Mouse (Mus musculus) megakaryocyte-erythroid progenitor cell, adult 5-6 weeks (primary cell): ENCODE measurements around the gene Gna11. TPM values are rescaled to one million over a fixed set of nuclear protein-coding genes. Genes with fewer than 3 reads are reported as not detected.

Experiments used
- ATAC-seq: replicated peaks from 2 replicates; pipeline ENCODE4 v1.8.0; 2016; ENCODE audit warnings: mild to moderate bottlenecking, inconsistent platforms; ENCODE audit not compliant: severe bottlenecking, poor library complexity, low FRiP score, low TSS enrichment
- total RNA-seq, 2 experiments: library from RNA; stranded (forward) in 1 of 2; stranded (reverse) in 1 of 2; fragments of 200-1000, 215-1000 nt in 1 of 2; fragments of >200 nt in 1 of 2; fragmentation: Nextera tagmentation in 1 of 2; gene quantifications; 2 replicates each; pipeline ENCODE4 v1.2.3; 2014 to 2017

Gna11 gene
- total RNA-seq, 2 experiments from 2014 or later, result 22.4 to 57.4 TPM

DNA sequence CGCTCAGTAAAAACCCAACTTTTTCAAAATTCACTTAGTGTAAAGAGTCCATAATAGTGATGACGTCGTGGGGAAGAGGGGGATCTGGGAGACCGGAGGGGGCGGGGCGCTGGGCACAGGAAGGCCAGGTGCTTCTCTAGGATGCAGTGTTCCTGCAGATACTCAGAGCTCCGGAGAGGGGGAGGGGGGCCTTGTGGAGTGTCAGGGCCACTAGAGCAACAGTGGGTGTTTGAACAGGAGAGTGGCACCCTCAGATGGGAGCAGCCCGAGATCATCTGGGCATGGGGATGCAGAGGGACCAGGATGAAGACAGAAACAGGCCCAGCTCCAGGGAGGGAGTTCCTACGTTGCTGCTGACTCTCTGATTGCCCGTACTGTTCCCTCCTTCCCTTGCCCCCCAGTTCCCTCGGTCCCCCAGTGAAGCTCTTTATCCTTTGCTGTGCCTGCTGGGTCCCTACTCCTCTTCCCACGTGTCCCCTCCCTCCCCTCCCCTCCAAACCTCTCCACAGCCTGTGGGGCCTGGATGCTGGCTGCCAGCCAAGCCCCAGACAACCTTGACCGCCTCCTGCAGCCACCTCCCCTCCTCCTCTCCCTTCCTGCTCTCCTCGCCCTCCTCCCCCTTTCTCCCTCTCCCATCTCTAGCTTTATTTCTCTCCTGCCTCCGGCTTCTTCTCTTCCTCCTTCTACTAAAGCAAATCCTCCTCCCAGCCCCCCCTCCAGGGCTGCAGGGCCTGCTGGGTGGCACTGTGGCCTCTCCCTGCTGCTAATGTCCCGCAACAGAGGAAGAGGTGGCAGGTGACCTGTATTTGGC, 23.6 kb upstream of the Gna11 start:
- no peak for ATAC-seq

DNA sequence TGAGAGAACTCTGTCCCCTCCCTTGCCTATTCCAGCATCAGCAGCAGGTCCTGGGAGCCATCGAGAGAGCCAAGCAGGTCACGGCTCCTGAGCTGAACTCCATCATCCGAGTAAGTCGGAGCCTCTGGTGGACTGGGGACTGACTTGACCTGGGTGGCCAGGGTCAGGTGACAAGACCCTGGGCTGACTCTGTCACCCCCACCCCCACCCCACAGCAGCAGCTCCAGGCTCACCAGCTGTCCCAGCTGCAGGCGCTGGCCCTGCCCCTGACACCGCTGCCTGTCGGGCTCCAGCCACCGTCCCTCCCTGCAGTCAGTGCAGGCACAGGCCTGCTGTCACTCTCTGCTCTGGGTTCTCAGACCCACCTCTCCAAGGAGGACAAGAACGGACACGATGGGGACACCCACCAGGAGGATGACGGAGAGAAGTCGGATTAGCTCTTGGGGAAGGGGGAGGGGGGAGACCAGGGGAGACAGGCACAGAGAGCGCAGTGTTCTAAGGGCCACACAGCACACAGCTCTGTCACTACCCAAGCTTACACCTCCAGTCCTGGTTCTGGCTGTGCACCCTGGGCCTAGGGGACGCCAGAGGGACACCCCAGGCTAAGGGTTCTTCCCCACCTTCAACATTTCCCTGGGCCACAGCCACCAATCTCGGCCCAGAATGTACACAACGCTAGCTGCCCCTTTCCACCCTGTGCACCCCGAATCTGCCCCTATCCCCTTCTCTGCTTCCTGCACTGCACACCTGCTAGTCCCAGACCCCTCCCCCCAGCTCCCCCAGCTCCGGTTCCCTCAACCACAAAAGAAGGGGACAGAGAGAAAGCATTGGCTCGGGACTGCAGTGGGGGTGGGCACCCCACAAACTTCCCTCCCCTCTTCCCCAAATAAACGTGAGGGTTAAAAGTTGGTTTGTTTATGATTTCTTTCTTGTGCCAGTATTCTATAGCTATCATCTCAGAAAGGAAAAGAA, 20.6 kb upstream of the Gna11 start:
- ATAC-seq, result no peak

DNA sequence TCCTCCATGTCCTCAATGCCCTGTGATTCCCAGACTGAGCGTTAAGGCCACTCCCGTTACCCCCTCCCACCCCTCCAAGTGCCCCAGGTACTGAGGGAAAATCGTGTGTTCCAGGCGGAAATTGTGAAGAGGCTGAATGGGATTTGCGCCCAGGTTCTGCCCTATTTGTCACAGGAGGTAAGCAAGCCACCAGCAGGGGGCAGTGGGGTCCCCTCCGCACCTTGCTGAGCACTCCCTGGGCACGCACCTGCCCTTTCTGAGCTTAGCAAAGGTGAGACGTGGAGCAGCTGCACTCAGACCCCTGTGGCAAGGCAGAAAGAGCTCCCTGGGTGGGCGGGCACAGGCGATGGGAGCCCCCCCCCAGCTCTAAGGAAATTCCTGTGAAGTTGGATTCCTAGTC, 19.7 kb upstream of the Gna11 start:
- ATAC-seq, result no peak

DNA sequence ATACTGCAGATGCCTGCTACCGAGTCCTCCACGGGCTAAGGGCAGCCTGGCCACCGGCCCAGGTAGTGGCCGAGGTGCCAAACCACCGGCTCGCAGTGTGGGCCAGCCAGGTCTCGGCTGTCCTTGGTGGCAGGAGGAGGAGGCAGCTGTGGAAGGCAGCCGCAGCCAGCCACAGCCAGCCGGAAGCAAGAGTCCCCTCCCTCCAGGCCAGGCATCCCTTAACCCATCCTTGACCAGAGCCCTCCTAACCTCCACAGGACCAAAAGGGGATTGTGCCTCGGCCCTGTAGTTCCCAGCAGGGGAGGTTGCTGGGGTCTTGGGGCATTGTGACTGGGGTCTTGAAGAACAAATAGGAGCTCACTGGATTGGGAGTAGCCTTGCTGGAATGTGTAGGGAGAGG, 19.2 kb upstream of the Gna11 start:
- no peak for ATAC-seq

DNA sequence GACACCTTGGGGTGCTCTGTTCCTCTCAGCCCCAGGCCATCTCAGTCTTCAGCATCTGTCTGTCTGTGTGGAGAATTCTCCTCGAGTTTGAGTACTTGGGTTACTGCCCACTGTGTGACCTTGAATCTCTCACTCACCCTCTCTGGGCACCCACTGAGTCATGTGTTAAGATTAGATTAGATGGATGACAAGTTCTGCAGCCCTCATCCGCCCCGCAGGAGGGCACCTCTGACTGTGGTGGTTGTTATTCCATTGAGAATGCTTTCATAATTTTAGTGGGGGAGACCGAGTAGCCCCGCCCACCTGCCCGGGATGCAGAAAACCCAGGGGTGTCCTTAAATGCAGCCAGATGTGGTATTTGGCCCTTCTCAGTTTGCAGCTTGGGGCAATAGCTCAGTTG, 18.5 kb upstream of the Gna11 start:
- ATAC-seq, result no peak

DNA sequence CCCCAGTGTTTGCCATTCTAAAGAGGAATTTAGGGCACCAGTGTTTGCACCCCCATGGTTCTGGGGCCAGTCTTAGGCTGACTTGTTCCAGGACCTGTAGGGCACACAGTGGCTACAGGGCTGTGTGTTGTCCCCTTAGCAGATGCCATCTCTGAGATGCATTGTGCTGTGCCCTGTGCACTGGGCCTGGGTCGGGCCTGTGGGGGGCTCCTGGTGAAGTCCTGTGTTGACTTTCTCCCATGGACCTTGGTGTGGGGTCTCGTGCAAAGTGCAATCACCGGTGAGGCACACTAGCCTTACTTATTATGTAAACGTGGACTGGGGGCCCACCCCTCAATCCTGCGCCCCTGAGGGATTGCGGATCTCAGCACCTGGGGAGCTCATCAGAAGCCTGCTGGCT, 17.4 kb upstream of the Gna11 start:
- no peak for ATAC-seq

DNA sequence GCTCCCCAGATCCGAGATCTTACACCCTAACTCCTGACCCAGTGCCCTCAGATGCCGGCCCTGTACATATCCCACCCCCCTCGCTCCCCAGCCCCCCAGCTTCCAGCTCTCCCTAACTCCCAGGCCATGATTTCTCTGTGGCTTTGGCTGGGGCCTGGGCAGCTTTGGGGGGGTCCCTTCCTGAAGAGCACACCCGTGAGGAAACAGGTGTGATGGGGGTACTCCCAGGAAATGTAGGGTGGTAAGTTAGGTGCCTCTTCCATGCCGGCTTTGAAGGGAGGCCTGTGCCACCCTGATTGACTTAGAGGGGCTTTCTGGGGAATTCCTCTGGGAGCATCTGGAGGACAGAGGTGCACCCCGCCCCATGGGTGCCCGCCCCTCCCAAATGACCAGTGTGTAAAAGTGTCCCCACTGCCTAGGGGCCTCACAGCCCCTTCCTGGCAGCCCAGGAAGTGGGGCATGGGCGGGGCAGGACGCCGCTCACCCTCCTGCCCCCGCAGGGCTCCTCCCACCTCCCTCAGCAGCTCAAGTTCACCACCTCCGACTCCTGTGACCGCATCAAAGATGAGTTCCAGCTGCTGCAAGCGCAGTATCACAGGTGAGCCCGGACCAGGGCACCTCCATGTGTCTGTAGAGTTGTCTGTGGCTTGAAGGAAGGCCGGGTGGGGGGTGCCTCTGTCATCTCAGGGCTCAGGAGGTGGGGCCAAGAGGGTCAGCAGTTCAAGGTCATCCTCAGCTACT, 15.9 kb upstream of the Gna11 start:
- ATAC-seq, result peak; percentile 45

DNA sequence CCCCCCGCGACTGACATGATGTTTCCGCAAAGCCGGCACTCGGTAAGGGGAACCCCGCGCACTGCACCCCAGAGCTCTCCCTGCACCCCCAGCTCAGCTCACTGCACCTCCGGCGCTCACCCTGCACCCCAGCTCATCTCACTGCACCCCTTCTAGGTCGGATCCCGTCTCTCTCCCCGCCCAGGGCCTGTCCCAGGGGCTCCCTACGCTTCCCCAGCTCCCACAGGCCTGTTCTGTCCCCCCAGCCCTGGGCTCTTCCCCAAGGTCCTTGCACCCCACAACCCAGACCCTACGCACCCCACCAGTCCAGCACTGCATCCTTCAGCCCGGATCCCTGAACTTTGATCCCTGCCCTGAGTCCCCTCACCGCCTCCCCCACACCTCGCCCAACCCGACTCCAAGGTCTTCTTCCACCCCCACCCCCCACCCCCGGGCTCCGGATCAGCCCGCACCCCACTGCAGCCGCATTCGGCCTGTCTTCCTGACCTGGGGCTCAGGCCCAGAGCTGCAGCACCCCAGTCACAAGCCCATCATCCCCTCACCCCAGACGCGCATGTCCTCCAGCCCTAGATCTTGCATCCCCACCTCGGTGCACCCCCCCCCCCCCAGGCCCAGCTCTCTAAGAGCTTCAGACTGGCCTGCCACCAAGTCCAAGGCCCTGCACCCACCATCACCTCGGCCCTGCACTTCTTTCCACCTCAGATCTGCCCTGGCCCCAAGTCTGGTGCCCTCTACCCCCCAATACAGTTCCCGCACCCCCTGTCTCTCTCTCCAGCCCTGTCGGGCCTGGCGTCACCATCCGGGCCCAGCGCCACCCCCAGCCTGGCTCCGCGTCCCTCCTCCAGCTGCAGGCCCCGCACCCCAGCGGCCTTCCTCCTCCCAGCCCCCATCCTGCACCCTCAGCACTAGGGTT, 14.9 kb upstream of the Gna11 start:
- ATAC-seq, result peak; percentile 41

DNA sequence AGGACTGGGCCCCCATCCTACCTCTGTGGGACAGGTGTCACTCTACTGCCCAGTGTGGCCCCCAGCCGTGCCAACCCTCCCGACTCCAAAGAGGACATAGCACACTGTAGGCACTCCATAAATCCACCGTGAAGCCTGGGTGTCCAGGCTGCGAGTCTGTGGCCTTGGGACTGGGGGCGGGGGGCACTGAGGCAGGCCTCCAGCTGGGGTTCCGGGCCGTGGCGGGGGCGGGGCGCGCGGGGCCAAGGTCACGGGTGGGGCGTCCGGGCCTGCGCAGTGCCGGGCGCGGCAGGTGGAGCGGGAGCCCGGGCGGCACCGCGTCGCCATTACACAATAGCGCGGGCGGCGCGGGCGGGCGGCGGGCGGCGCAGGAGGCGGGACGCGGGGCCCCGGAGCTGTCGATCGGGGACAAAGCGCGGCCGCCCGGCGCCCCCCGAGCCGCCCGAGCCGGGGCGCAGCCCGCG, 14.2 kb upstream of the Gna11 start, which contains the start of gene Aes:
Gene Aes, plus strand, starts transcription at position 326 of the 464 bp plus-strand sequence.
- ATAC-seq, result 0 out of 2 replicates have a peak, but pooled peaks have one; percentile 12

DNA sequence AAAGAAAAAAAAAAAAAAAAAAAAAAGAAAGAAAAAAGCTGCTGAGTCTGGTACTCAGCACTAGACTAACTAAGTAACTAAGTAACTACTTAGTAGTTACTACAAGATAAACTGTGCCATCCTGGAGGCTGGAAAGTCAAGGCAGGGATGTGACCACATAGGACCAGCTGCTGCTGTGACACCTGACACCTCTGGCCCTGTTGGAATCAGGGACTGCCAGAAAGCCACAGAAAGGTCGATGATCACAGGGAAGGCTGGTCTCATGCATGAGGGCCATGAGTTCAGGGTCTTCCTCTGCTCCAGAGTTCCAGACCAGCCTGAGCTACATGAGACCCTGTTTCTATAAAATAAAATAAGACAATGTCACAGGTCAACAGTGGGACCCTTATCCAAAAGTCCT, 12.5 kb upstream of the Gna11 start:
- ATAC-seq, result no peak

DNA sequence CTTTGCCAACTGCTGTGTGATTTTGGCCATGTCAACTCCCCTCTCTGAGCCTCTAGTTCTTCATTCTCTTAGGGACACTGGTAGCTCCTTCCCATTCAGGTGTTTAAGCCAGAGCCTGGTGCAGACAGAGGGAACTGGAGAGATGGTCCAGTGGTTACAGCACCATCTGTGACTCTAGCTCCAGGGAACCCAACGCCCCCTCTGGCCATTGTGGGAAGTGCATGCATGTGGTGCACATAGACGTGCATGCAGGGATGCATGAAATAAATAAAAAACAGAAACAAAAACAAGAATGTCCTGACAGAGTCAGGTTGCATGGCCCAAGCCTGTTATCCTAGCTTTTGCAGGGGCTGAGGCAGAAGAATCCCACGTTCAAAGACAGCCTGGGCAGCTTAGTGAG, 11.3 kb upstream of the Gna11 start:
- no peak for ATAC-seq

DNA sequence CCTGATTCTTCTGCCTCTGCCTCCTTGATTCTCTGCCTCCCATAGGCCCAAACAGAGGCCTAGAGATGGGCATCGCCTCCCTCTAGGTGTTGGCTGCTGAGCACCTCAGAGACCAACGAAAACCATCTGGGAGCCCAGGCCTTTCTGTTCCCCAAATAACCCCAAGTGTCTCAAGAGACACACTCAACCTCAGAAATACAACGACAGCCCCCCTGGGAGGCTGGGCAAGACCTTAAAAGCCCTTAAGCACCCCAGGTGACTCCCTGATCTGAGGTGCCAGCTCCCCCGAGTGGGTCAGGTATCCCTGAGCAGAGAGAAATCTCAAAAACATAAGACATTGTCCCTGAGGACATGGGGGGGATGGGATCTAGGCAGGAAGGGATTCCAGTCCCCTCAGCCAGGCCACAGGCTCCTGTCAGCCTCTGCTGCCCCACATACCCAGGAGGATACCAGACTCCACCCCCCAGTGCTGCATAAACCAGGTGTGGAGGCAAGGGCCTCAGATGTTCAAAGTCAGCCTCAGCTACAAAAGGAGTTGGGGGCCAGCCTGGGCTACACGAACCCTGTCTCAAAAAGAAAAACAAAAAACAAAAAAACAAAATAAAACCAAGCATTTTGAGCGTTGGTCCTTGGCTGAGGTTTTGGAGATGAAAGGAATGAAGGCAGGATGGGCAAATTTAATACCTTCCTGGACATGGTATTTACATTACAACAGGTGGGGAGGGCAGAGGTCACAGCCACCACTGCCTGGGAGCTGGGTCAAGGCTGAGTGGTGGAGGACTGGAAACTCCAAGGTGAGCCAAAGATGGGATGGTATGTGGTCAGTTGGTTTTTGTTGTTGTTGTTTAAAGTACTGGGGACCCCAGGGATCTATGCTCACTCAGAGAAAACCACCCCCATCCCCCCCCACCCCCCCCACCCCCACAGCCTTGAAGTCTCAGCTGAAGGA, 9.1 kb upstream of the Gna11 start:
- no peak for ATAC-seq

DNA sequence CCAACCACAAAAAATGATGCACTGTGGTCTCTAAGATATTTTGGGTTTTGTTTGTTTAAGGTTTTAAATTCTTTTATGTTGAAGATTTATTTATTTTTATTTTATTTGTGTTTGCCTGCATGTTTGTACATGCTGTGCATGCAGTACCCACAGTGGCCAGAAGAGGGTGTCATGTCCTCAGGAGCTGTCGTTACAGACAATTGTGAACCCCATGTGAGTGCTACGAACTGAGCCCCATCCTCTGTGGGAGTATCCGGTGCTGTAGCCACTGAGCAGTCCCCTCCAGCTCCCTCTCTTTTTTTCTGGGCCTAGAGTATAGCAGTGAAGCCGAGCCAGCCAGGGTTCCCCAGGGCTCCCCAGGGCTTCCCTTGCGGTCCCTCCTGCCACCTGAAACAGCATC, 8.2 kb upstream of the Gna11 start:
- ATAC-seq, result no peak

DNA sequence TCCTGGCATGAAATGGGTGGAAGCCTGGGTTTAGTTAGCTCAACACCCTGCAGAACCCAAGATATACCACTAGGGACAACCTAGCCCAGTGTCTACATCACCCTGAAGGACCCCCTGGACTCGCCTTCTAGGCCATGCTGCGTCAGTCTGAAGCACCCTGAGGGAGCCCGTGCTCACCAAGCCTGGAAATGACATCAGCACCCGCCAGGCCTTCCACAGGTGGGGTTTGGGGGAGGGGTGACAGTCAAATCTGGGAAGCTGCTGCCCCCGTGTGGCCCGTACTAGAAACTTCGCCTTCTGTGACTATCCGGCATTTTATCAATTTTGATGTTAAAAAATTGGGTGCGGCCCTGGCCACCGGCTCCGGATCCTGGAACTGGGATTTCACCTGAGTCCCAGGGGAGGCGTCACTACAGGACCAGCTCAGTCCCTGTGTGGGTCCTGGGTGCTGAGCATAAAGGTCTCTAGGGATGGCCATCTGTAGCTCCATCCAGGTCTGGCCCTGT, 6.7 kb upstream of the Gna11 start:
- peak; percentile 78 for ATAC-seq

DNA sequence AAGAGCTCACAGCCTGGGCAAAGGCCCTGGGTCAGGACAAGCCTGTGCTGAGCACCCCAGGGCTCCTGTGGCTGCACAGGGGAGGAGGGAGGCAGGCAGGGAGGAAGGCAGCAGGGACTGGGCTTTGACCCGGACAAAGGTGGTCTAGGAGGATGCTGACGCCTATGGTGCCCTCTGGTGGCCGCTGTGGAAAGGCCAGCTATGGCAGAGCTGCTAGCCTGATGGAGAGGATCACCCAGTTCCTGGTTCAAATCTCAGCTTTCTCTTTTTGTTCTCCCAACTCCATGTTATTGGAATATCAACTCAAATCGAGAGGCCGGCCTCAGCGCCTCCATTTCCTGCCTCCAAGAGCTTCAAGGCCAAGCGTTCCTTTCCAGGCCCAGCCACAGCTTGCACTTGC, 5.3 kb upstream of the Gna11 start:
- ATAC-seq, result 0 out of 2 replicates have a peak, but pooled peaks have one; percentile 23

DNA sequence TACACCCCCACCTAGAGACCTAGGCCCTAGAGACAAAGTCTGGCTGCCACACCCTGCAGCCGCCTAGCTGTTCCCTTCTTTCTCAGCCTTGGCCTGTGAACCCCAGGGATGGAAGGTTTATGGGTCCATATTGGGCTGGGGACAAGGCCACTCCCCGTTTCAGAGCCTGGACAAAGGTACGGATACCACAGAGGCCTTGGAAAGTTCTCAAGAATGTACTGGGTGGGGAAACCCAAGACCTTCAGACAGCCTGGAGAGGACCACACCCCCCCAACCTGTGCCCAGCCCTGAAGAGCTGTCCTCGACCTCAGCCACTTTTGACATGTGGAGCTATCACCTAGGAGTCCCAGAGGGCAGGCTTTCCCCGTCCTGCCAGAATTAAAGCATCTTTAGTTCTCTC, 4.0 kb upstream of the Gna11 start:
- ATAC-seq, result no peak

DNA sequence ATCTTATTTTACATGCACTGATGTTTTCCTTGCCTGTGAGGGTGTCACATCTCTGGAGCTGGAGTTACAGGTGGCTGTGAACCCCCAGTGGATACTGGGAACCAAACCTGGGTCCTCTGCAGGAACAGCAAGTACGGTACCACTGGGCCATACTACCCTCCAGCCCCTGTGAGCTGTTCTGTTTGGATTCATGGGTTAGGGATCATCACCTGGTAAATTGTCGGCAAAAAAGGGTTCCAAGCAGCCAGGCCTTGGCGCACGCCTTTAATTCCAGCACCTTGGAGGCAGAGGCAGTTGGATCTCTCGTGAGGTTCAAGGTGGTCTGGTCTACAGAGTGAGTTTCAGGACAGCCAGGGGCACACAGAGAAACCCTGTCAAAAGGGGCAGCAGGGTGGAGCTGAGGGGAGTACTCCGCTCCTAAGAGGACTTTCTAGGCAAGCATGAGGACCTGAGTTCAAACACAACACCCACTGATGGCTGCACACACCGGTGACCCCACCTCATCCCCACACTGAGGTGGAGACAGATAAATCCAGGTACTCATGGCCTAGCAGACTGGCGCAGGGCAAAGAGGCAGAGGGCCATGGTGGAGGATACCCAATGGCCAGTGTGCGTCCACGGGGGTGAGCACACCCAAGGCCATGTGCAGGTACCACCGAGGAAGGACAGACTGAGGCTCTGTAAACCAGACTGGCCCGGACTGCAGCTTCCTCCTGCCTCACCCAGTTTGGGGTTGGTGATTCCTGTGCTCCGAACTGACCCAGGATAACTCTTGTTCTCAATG, 2.0 kb upstream of the Gna11 start:
- no peak for ATAC-seq
